Mouse (Mus musculus): Measurements from ENCODE around the gene Pde6d. TPM values are rescaled to one million over a fixed set of nuclear protein-coding genes. Genes with fewer than 3 reads are reported as not detected.

The Pde6d gene
- total RNA-seq (2021), result 29.9 and 36.9 TPM in 2 replicates
- long read RNA-seq, transcript Pde6d-201 (5 exons, 1,159 nt), result major isoform, 22 of 23 reads
- long read RNA-seq, partial matches to known transcripts, result 0 of 23 reads
- long read RNA-seq, other reads (novel, unspliced or antisense), result 1 of 23 reads

GRCm38 (mm10) chr1:86582451-86583096 is at the start of gene Pde6d, which contains the start of gene Cops7b:
Pde6d (minus strand) TSS chr1:86582629.
Cops7b (plus strand) TSS chr1:86582904.
- peak; percentile 93 for DNase-seq

DNA sequence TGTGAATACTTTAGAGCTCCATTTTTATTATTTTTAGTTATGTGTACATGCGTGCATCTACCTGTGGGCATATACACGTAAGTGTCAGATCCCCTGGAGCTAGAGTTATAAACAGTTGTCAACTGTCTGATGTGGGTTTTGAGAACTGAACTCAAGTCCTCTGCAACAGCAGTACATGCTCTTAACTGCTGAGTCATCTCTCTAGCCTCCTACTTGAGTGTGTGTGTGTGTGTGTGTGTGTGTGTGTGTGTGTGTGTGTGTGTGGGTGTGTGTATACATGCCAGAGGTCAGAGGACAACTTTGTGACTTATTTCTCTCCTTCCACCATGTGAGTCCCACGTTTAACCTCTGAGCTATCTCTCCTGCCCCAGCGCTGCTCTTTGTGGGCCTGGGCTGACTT is 48.1 kb upstream of the Pde6d start:
- no peak for DNase-seq

- DNase-seq, result no peak
These were observed 47.5 kb upstream of the Pde6d start for GRCm38 (mm10) chr1:86629936-86630335.

DNA sequence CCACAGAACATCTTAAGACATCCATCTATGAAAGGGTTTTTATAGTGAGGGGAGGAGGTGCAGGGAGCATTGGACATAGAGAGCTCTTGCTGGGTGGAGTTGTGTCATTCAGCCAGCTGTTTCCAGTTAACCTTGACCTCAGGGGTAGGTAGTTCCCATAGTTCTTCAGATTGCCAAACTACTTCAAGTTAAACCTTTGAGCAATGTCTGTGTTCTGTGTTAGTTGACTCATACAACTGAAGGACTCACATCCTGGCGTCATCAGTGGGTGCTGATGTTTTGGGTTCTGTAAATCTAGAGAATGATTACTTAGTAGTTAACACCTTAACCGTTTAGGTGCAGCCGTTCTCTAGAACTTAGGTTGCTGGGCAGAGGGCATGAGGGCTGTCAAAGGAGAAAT is 45.8 kb upstream of the Pde6d start:
- DNase-seq, result no peak

GRCm38 (mm10) chr1:86623001-86624000 is 40.9 kb upstream of the Pde6d start:
- DNase-seq, result peak; percentile 29

DNA sequence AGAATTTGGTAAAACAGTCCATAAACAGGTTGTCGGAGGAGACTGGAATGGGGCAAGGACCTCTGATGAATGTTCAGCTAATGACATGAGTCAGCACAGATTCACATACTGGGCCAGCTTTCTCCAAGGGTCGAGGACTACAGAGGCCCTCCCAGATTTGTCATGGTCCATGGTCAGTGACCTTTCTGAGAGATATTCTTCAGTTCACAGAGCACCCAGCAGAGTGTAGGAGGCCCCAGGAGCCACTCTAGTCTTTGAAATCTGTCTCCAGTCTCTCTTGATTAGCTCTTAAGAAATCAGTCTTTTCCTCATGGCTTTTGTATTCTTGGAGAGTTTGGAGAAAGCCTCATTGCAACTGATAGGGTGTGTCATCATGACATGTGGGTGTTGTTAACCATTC is 39.9 kb upstream of the Pde6d start:
- no peak for DNase-seq

DNA sequence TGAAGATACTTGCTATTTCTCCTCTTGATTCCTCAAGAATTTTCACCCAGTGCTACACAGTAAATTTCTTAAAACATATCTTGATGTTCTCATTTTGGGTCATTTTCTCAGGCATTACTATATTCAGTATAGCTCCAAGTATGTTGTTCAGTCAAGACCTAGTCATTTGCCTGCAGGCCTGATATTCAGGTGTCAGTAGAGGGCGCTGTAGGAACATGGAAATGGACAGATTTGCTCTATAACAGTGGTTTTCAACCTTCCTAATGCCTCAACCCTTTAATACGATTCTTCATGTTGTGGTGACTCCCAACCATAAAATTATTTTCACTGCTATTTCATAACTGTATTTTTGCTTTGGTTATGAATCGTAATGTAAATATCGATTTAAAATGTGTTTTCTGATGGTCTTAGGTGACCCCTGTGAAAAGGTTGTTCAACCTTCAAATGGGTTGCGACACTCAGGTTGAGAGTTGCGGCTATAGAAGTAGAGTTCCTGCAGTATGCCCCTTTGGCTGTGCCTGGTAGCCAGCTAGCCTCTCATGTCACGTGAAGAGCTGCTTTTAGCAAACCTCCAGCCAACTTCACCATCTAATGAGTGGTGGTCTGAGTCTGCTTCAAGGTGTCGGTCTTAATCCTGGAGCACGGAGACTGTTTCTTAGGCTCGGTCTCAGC is 36.2 kb upstream of the Pde6d start:
- peak; percentile 65 for DNase-seq

GRCm38 (mm10) chr1:86614269-86614668 is 31.8 kb upstream of the Pde6d start:
- DNase-seq, result no peak

DNA sequence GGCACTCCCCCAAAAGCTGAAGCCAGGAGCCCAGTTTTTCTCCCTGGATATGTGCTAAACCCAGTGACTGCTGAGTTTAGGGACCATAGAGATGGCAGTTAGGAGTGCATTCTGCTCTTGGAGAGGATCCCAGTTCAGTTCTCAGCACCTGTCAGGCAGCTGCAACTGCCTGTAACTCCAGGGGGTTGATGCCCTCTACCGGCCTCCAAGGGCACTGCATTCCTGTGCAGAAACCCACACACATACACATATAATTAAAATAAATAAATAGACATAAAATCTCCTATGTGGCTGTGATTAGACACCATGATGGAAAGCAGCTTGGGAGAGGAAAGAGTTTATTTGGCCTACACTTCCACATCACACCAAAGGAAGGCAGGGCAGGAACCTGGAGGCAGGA is 29.7 kb upstream of the Pde6d start:
- DNase-seq, result no peak

DNA sequence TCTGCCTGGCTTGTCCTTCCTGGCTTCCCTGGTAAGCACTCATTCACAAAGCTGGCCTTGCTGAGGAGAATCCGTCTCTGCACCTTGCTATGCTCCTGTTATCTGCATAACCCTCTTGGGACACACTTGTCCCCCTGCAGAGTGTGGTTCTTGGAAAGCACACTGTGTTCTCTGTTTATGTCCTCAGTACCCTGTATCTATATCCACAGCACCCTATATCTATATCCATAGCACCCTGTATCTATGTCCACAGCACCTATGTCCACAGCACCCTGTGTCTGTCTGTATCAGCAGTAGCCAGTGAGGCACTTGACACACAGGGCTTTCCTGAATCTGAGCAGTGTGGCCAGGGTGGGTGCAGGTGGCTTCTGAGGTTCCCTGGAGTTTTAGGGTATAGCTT is 28.5 kb upstream of the Pde6d start:
- no peak for DNase-seq

GRCm38 (mm10) chr1:86600117-86600516 is 17.7 kb upstream of the Pde6d start:
- no peak for DNase-seq

DNA sequence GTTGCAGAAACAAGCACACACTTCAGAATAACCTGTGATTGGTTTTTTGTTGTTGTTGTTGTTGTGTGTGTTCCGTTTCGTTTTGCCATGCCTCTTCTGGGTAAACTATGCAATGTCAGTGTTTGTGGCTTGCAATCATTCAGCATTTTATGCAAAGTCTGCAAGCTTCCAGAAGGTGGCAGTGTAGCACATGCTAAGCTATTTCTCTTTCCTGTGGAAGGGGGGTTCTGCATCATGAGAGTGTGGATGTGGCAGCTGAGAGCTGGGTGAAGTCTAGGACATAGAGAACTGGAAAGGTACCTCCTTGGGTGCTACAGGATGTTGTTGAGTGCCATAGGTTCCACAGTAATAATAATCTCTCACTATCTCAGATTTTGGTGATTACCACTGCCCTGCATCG is 16.1 kb upstream of the Pde6d start:
- DNase-seq, result no peak

DNA sequence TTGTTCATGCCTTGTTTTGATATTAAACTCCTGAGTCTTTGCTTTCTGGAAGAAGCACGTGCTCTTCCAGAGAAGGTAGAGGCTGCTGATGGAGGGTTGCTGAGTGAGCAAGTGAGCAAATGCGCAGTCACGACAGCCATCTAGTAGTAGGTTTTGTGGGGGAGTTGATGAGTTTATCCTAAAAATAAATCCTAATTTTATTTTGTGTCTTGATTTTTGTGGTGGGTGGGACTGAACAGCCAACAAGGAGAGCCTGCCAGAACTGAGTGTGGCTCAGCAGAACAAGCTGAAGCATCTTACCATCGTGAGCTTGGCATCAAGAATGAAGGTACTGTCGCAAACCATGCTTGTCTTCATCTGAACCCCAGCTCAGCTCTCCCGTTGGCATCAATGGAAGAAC is 14.1 kb upstream of the Pde6d start:
- DNase-seq, result no peak

GRCm38 (mm10) chr1:86595315-86595714 is 12.9 kb upstream of the Pde6d start:
- DNase-seq, result no peak

DNA sequence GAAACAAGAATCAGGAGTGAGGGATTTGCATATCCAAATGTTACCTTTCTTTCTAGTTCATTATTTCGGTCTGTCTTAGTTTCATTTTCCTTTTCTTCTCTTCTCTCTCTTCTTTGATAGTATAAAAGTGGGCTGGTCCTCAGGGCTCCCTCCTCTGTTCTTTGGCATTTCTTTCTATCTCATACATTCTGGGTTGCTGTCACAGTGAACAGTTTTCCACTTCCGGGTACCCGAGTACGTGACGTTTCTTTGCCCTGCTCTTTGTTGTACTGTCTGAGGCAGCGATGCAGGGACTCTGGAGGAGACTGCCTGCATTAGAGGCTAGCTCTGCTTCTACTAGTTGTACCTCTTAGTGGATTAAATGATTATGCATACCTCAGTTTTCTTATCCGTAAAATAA is 12.1 kb upstream of the Pde6d start:
- no peak for DNase-seq

GRCm38 (mm10) chr1:86586992-86587391 is 4.6 kb upstream of the Pde6d start:
- DNase-seq, result peak; percentile 78

DNA sequence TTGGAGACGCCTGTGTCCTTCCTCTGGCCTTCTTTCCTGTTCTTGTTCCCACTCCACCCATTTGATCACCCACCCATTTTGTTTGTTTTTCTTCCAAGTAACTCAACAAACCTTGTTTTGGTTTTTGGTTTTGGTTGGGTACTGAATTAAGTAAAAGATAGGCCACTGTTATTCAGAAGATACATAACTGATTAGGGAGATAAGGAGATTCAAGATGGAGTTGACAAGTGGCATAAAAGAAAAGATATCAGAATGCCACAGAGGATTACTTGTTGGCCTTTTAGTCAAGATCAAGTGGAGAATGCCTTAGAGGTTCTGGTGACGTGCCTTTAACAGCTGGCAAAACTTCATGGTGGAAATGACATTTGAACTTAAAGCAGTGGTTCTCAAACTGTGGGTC is 1.3 kb upstream of the Pde6d start:
- no peak for DNase-seq

DNA sequence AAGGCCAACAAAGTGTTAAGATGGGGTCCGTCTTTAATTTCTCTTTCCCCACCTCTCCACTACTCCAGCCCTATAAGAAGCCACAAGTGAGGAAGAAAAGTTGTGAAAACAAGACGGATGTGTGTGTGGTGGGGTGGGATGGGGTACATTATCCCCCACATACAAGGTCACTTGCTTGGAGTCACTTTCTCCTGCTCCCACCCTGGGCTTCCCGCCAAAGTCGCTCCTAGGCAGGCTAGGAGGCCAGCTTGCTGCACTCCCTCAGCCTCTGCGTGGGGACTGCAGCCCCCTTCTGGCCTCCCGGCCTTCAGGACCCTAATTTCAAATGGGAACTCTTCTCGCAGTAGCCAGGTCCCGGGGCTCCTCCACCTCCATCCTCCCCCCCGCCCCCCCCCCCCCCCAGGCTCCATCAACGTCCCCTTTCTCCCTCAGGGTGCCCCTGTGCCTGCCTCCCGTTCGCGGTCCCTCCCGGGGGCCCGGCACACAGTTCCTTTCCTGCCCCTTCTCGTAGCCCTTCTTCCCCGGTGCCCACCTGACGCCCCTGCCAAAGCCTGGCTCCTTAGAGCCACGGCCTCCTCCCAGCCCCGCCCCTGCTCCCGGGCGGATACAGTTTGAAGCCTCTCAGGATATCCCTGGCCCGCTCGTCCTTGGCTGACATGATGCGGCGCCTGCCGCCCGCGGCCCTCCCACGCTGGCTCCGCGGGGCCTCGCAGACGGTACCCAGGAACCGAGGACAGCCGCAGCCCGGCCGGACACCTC is 558 bp downstream of the Pde6d start:
- DNase-seq, result peak; percentile 15

DNA sequence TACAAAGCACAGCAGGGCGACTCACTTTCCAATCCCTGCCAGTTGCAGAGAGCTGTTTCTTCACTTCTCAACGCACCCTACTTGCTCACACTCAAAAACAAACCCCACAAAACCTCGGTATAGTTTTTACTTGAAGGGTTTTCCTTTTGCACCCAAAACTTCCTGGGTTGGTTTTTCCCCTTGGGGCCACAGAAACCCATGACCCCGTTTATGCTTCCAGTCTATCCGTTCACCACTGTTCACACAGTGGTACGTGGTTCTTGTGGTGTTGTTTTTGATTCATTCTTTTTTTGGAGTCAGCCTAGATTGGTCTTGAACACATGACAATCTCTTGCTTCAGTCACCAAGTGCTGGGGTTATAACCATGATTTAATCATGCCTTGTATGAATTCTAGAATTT is 2.0 kb downstream of the Pde6d start:
- no peak for DNase-seq

- no peak for DNase-seq
These were observed 10.5 kb downstream of the Pde6d start for GRCm38 (mm10) chr1:86571941-86572340.

DNA sequence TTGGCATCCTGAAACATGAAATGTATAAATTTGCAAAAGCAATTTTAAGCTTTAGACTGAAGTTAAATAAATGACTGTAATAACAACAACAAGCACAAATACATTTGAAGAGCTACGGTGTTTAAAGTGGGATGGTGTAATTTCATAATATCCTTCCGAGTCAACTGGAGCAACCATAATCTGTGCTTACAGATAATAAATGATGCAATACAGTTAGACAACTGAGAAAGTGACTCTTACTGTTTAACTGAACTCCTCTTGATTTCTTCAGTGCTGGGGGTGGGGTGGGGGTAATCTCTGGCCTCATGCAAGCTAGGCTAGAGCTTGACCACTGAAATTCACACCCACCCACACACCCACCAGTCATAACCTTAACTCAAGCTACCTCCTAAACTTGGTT is 11.0 kb downstream of the Pde6d start:
- no peak for DNase-seq

GRCm38 (mm10) chr1:86569292-86569860 is 13.1 kb downstream of the Pde6d start:
- no peak for DNase-seq
